Mouse (Mus musculus): ENCODE measurements around the gene Slc47a2. TPM values are rescaled to one million over a fixed set of nuclear protein-coding genes. Genes with fewer than 3 reads are reported as not detected.

Slc47a2 gene
- polyA plus RNA-seq, 1 experiment from 2014 or later: 0.19 TPM

- no peaks in the 10 kb centered on the region for H3K36me3 ChIP-seq (ENCODE audit: insufficient read depth, low read length)
- peaks cover 5% of the 10 kb centered on the region; the same call in 1 of the 2 replicates for H3K27me3 ChIP-seq (replicated peaks; ENCODE audit: insufficient read depth, low read length)
- WGBS: 61% methylated on average over 10 of the region's 10 CpGs
- no peak for TF ChIP-seq EP300 (IDR thresholded peaks at IDR 0.05)
- peak; percentile 62 for TF ChIP-seq CTCF (IDR thresholded peaks at IDR 0.05)
- H3K4me1 ChIP-seq (ENCODE audit: insufficient read depth, low read depth, low read length): peaks cover 2% of the 10 kb centered on the region; the same call in 1 of the 2 replicates
- no peak overlapping the region for H3K4me3 ChIP-seq (ENCODE audit: low read depth, low read length)
- ATAC-seq: no peak
- H3K9ac ChIP-seq (replicated peaks; ENCODE audit: low read depth): no peak overlapping the region
- no peaks in the 10 kb centered on the region for H3K9me3 ChIP-seq (ENCODE audit: low read length)
- DNase-seq (ENCODE audit: low spot score): peak; percentile 43
- no peak overlapping the region for H3K4me2 ChIP-seq (replicated peaks; ENCODE audit: low read depth, low read length)
- H3K27ac ChIP-seq (ENCODE audit: low read length): no peak overlapping the region
Measured at GRCm38 (mm10) chr11:61337586-61337985, 5.1 kb downstream of the Slc47a2 start.

- Histone ChIP-seq H3K36me3 (ENCODE audit: insufficient read depth, low read length) (no peaks in the 10 kb centered on the region), H3K4me2 (replicated peaks; ENCODE audit: low read depth, low read length) (no peak overlapping the region), H3K27me3 (replicated peaks; ENCODE audit: insufficient read depth, low read length) (no peaks in the 10 kb centered on the region), H3K9me3 (ENCODE audit: low read length) (no peaks in the 10 kb centered on the region), H3K27ac (ENCODE audit: low read length) (no peak overlapping the region), H3K9ac (replicated peaks; ENCODE audit: low read depth) (no peak overlapping the region), H3K4me1 (ENCODE audit: insufficient read depth, low read depth, low read length) (no peaks in the 10 kb centered on the region), H3K4me3 (ENCODE audit: low read depth, low read length) (no peak overlapping the region)
- TF ChIP-seq CTCF (IDR thresholded peaks at IDR 0.05) (no peak), EP300 (IDR thresholded peaks at IDR 0.05) (no peak)
- 57% methylated on average over 10 of the region's 10 CpGs for WGBS
- no peak for DNase-seq (ENCODE audit: low spot score)
- ATAC-seq: no peak
Measured at GRCm38 (mm10) chr11:61320904-61321687, 21.6 kb downstream of the Slc47a2 start.

GRCm38 (mm10) chr11:61319923-61320567 lies 22.6 kb downstream of the Slc47a2 start:
- DNase-seq (ENCODE audit: low spot score) (no peak), ATAC-seq (peak; percentile 21)
- no peak overlapping the region for H3K27ac ChIP-seq (ENCODE audit: low read length)

GRCm38 (mm10) chr11:61319233-61319922 lies 23.3 kb downstream of the Slc47a2 start:
- DNase-seq (ENCODE audit: low spot score): no peak
- Histone ChIP-seq H3K9me3 (ENCODE audit: low read length) (no peaks in the 10 kb centered on the region), H3K9ac (replicated peaks; ENCODE audit: low read depth) (no peak overlapping the region), H3K4me1 (ENCODE audit: insufficient read depth, low read depth, low read length) (no peaks in the 10 kb centered on the region), H3K4me3 (ENCODE audit: low read depth, low read length) (no peak overlapping the region), H3K4me2 (replicated peaks; ENCODE audit: low read depth, low read length) (no peak overlapping the region), H3K27me3 (replicated peaks; ENCODE audit: insufficient read depth, low read length) (no peaks in the 10 kb centered on the region), H3K36me3 (ENCODE audit: insufficient read depth, low read length) (no peaks in the 10 kb centered on the region), H3K27ac (ENCODE audit: low read length) (no peak overlapping the region)
- TF ChIP-seq EP300 (IDR thresholded peaks at IDR 0.05) (no peak), CTCF (IDR thresholded peaks at IDR 0.05) (no peak)
- ATAC-seq: no peak
- 39% methylated on average over 12 of the region's 12 CpGs for WGBS

More at GRCm38 (mm10) chr11:61319923-61320567, 22.6 kb downstream of the Slc47a2 start:
- 47% methylated on average over 3 of the region's 3 CpGs for WGBS
- Histone ChIP-seq H3K4me3 (ENCODE audit: low read depth, low read length) (no peak overlapping the region), H3K27me3 (replicated peaks; ENCODE audit: insufficient read depth, low read length) (no peaks in the 10 kb centered on the region), H3K4me2 (replicated peaks; ENCODE audit: low read depth, low read length) (no peak overlapping the region), H3K9ac (replicated peaks; ENCODE audit: low read depth) (no peak overlapping the region), H3K36me3 (ENCODE audit: insufficient read depth, low read length) (no peaks in the 10 kb centered on the region), H3K9me3 (ENCODE audit: low read length) (no peaks in the 10 kb centered on the region), H3K4me1 (ENCODE audit: insufficient read depth, low read depth, low read length) (no peaks in the 10 kb centered on the region)
- TF ChIP-seq EP300 (IDR thresholded peaks at IDR 0.05): no peak
- no peak for TF ChIP-seq CTCF (IDR thresholded peaks at IDR 0.05)

- TF ChIP-seq CTCF (IDR thresholded peaks at IDR 0.05) (no peak), EP300 (IDR thresholded peaks at IDR 0.05) (no peak)
- no peak overlapping the region for H3K9ac ChIP-seq (replicated peaks; ENCODE audit: low read depth)
- no peak overlapping the region for H3K27ac ChIP-seq (ENCODE audit: low read length)
- ATAC-seq (no peak), DNase-seq (ENCODE audit: low spot score) (no peak)
- WGBS: 32% methylated on average over 2 of the region's 2 CpGs
- no peak overlapping the region for H3K4me2 ChIP-seq (replicated peaks; ENCODE audit: low read depth, low read length)
- H3K36me3 ChIP-seq (ENCODE audit: insufficient read depth, low read length): no peaks in the 10 kb centered on the region
- H3K4me1 ChIP-seq (ENCODE audit: insufficient read depth, low read depth, low read length): no peaks in the 10 kb centered on the region
- no peaks in the 10 kb centered on the region for H3K27me3 ChIP-seq (replicated peaks; ENCODE audit: insufficient read depth, low read length)
- no peak overlapping the region for H3K4me3 ChIP-seq (ENCODE audit: low read depth, low read length)
- H3K9me3 ChIP-seq (ENCODE audit: low read length): no peaks in the 10 kb centered on the region
Measured at GRCm38 (mm10) chr11:61316864-61317263, 25.8 kb downstream of the Slc47a2 start.

- no peak overlapping the region for H3K27ac ChIP-seq (ENCODE audit: low read length)
- no peaks in the 10 kb centered on the region for H3K27me3 ChIP-seq (replicated peaks; ENCODE audit: insufficient read depth, low read length)
- no peak overlapping the region for H3K4me2 ChIP-seq (replicated peaks; ENCODE audit: low read depth, low read length)
- H3K9me3 ChIP-seq (ENCODE audit: low read length): no peaks in the 10 kb centered on the region
- H3K4me1 ChIP-seq (ENCODE audit: insufficient read depth, low read depth, low read length): no peaks in the 10 kb centered on the region
- H3K4me3 ChIP-seq (ENCODE audit: low read depth, low read length): no peak overlapping the region
- no peak overlapping the region for H3K9ac ChIP-seq (replicated peaks; ENCODE audit: low read depth)
- 50% methylated on average over 7 of the region's 7 CpGs for WGBS
- TF ChIP-seq EP300 (IDR thresholded peaks at IDR 0.05): no peak
- DNase-seq (ENCODE audit: low spot score) (no peak), ATAC-seq (no peak)
- H3K36me3 ChIP-seq (ENCODE audit: insufficient read depth, low read length): no peaks in the 10 kb centered on the region
Measured at GRCm38 (mm10) chr11:61310321-61310720, 32.3 kb downstream of the Slc47a2 start.

Data from lung, postnatal 0 days (tissue).